Mouse (Mus musculus) liver, postnatal 0 days (tissue): ENCODE data around the gene Gorasp1.

Experiments used
- CTCF ChIP-seq: sonication (generic); IDR thresholded peaks from 2 replicates; pipeline ENCODE4 v1.5.1; 2016; ENCODE audit warnings: antibody characterized with exemption, low read depth
- EP300 ChIP-seq: IDR thresholded peaks from 2 replicates; pipeline ENCODE4 v1.6.1; 2016; ENCODE audit warnings: antibody characterized with exemption, low read depth, mild to moderate bottlenecking

- TF ChIP-seq EP300 (no peak), CTCF (no peak)
Observed at GRCm38 (mm10) chr9:119983585-119984535, 46.5 kb upstream of the Gorasp1 start.
